Mouse (Mus musculus) fat pad, adult 2 months (tissue): ENCODE results near the gene Mob1a.

ENCODE experiments used
- DNase-seq: peaks from one replicate; pipeline ENCODE4 v3.0.0-alpha.2; 2011; ENCODE audit warnings: low read depth, low spot score; ENCODE audit errors: extremely low read depth

Gene Mob1a

DNA sequence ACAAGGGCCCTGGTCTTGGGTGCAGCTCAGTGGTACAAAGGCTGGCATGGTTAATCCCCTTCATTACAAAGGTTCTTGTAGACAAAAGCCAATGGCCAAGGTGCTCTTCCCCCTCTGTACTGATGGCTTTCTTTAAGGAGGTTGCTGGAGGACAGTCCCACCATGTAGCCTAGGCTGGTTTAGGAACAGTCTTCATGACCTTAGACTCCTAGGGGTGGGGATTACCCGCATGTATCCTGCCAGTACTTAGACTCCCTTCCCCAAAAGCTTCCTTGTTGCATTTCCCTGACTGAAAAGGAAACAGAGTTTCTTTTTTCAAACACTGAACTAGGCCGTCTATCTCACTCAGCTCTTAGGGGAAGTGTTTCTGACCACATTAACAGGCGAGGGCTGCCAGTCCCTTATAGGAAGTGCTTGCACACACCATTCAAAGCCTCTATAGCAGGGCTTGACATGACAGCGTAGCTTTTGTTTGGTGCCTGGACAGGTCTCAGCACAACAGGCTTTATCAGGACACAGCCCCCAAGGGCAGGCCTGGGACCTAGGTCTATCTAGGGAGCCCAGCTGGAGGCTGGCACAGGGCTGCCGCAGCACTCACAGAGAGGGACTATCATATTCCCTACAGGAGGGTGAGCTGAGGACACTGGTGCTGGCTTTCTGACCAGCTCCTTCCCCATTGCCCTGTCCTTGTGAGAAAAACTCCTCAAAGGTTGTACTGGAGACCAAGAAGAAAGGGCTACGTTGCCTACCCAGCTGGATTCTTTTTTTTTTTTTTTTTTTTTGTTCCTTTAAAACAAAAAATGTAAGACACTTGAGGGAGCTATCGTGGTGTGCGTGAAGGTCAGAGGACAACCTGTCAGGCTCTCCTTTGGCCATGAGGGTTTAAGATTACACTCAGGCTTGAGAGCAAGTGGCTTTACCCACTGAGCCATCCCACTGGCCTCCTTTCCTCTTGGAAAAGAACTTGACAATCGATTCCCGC, 56.0 kb downstream of the Mob1a start:
- DNase-seq, result no peak

DNA sequence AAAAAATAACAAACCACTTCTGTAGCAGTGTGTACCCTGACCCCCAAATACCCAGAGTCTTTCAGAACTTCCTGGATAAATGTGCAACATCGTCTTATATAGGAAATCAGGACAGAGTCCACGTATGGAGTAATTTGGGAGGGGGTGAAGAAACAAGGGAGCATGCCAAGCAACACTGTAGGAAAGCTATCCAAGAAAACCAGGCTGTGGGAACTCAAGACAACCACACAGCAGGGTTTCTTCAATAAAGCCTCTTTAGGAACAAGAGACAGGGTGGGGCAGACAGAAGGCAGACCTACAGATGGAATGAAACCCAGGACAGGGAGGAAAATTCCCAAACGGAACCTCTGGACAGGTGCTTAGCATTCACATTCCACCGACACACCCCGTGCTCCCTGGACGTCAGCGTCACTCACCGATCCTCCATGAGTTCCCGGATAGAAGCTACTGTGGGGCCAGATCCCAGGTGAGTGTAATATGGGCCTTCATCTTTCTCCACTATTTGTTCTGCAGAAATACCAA, 59.8 kb downstream of the Mob1a start:
- no peak for DNase-seq

- no peak for DNase-seq
Observed at GRCm38 (mm10) chr6:83392166-83392780, 66.5 kb downstream of the Mob1a start.
